9 mouse cellular contexts compared by ENCODE assay signal in genomic region chr17:14230698-14231430, GRCm38 (mm10). TPM values are rescaled to one million over a fixed set of nuclear protein-coding genes. Genes with fewer than 3 reads are reported as not detected.
DNase-seq lines count a peak whose midpoint lies in the region; ATAC-seq lines count a peak whose summit lies in the region.
"Had no signal": no experiment of that assay in that cellular context is flagged by ENCODE, and none has a peak within 500 bp of the region (broad histone marks: within the 10 kb centered on the region; RNA-seq: fewer than 3 reads in every experiment).

No protein-coding gene starts in this region.

- intact Hi-C loops in left cerebral cortex, postnatal 4 days (cut with DNase I): loop anchor here (5.0 kb wide), 1 partner anchor 291 kb away; no protein-coding TSS in a partner anchor
- intact Hi-C loops in left cerebral cortex, postnatal 25 days (cut with DNase I): loop anchor here (5.0 kb wide), 1 partner anchor 676 kb away; no protein-coding TSS in a partner anchor

- peaks cover 11% of the 10 kb centered on the region for H3K4me1 ChIP-seq in hindbrain, embryonic 13.5 days (replicated peaks)
- no peaks in the 10 kb centered on the region for H3K4me1 ChIP-seq in neural tube, embryonic 11.5 days (ENCODE audit: control insufficient read depth, insufficient read depth, low read length)
- 0 out of 2 replicates have a peak, but pooled peaks cover 2% of the 10 kb centered on the region for H3K4me1 ChIP-seq in forebrain, embryonic 16.5 days (replicated peaks; ENCODE audit: control insufficient read depth, insufficient read depth, low read length)

- H3K9ac ChIP-seq in hindbrain, embryonic 13.5 days: peak overlapping the region; percentile 35; the same call in 1 of the 2 replicates
- H3K9ac ChIP-seq in neural tube, embryonic 11.5 days (ENCODE audit: low read length): no peak overlapping the region
- H3K9ac ChIP-seq in forebrain, embryonic 16.5 days (replicated peaks; ENCODE audit: low read depth, low read length): no peak overlapping the region

- 22% methylated on average over 13 of the region's 13 CpGs for WGBS in hindbrain, embryonic 13.5 days
- WGBS in neural tube, embryonic 11.5 days: 19% methylated on average over 13 of the region's 13 CpGs
- whole genome bisulfite sequencing in forebrain, embryonic 16.5 days: 23% methylated on average over 13 of the region's 13 CpGs

- no peak overlapping the region for H3K4me3 ChIP-seq in hindbrain, embryonic 13.5 days
- no peak overlapping the region for H3K4me3 ChIP-seq in neural tube, embryonic 11.5 days (ENCODE audit: low read depth, low read length)
- H3K4me3 ChIP-seq in forebrain, embryonic 16.5 days (replicated peaks; ENCODE audit: low read length): no peak overlapping the region

- H3K27ac ChIP-seq in hindbrain, embryonic 13.5 days: no peak overlapping the region
- no peak overlapping the region for H3K27ac ChIP-seq in neural tube, embryonic 11.5 days (ENCODE audit: low read depth, low read length)
- H3K27ac ChIP-seq in forebrain, embryonic 16.5 days (ENCODE audit: low read length): no peak overlapping the region

- 0 out of 2 replicates have a peak, but pooled peaks have one; percentile 40 for ATAC-seq in hindbrain, embryonic 13.5 days (ENCODE audit: low FRiP score)
- ATAC-seq in neural tube, embryonic 11.5 days (ENCODE audit: insufficient read depth, low FRiP score, low TSS enrichment): no peak
- ATAC-seq in forebrain, embryonic 16.5 days: no peak

- H3K9me3 ChIP-seq in hindbrain, embryonic 13.5 days: no peaks in the 10 kb centered on the region
- H3K9me3 ChIP-seq in neural tube, embryonic 11.5 days (ENCODE audit: control insufficient read depth, low read length): no peaks in the 10 kb centered on the region
- H3K9me3 ChIP-seq in forebrain, embryonic 16.5 days (ENCODE audit: control insufficient read depth, low read length): no peaks in the 10 kb centered on the region

- H3K27me3 ChIP-seq in hindbrain, embryonic 13.5 days: peaks cover 8% of the 10 kb centered on the region; the same call in 1 of the 2 replicates
- H3K27me3 ChIP-seq in neural tube, embryonic 11.5 days (ENCODE audit: control insufficient read depth, insufficient read depth, low read length): no peaks in the 10 kb centered on the region
- no peaks in the 10 kb centered on the region for H3K27me3 ChIP-seq in forebrain, embryonic 16.5 days (replicated peaks; ENCODE audit: control insufficient read depth, insufficient read depth, low read length)

- H3K36me3 ChIP-seq in hindbrain, embryonic 13.5 days: no peaks in the 10 kb centered on the region
- no peaks in the 10 kb centered on the region for H3K36me3 ChIP-seq in neural tube, embryonic 11.5 days (ENCODE audit: control insufficient read depth, insufficient read depth, low read length)
- H3K36me3 ChIP-seq in forebrain, embryonic 16.5 days (ENCODE audit: control insufficient read depth, insufficient read depth): no peaks in the 10 kb centered on the region

- no peak overlapping the region for H3K4me2 ChIP-seq in hindbrain, embryonic 13.5 days
- H3K4me2 ChIP-seq in neural tube, embryonic 11.5 days (ENCODE audit: low read depth): no peak overlapping the region
- H3K4me2 ChIP-seq in forebrain, embryonic 16.5 days (ENCODE audit: low read length): no peak overlapping the region

- peak; percentile 25 for DNase-seq in left cerebral cortex, postnatal 4 days
- DNase-seq in left cerebral cortex, postnatal 25 days (ENCODE audit: low spot score in 2 of 2): no peak
- peak; percentile 42 for DNase-seq in embryo, embryonic 9.5 days (ENCODE audit: extremely low spot score)
- peak; percentile 44 for DNase-seq in neural tube, embryonic 11.5 days (ENCODE audit: low spot score)
- no peak for DNase-seq in adrenal gland, postnatal 25 days
- DNase-seq: lung, postnatal 14 days; thymus, postnatal 4 days had no signal

RNA-seq across cellular contexts. Expression of gene Dact2, which starts 26.8 kb away (rescaled TPM):
- total RNA-seq in left cerebral cortex, postnatal 4 days (2021): 10 to 100 TPM in 1 of 2 experiments, 1 to 10 TPM in 1; 9.4 to 13.1 TPM
- total RNA-seq in left cerebral cortex, postnatal 25 days (2021): 10 to 100 TPM; 80.7 to 87.1 TPM
- 0.53 and 1.0 TPM in 2 replicates for polyA plus RNA-seq in hindbrain, embryonic 13.5 days (2015; fragmentation: Nextera tagmentation; extraction: Ambion mirVana)
- 1.1 and 1.4 TPM in 2 replicates for polyA plus RNA-seq in neural tube, embryonic 11.5 days (2014; fragmentation: Nextera tagmentation; extraction: Ambion mirVana)
- polyA plus RNA-seq in forebrain, embryonic 16.5 days (2015; fragmentation: Nextera tagmentation; extraction: Ambion mirVana): 1.1 and 1.3 TPM in 2 replicates
- 0.57 and 0.85 TPM in 2 replicates for total RNA-seq in adrenal gland, postnatal 25 days (2021)

RNA-seq across cellular contexts. Expression of gene Smoc2, which starts 48.4 kb away (rescaled TPM):
- 1 to 10 TPM; 3.6 to 4.1 TPM for total RNA-seq in left cerebral cortex, postnatal 4 days (2021)
- 10 to 100 TPM; 10.1 to 12.3 TPM for total RNA-seq in left cerebral cortex, postnatal 25 days (2021)
- 4.4 and 7.0 TPM in 2 replicates for polyA plus RNA-seq in hindbrain, embryonic 13.5 days (2015; fragmentation: Nextera tagmentation; extraction: Ambion mirVana)
- 17.1 and 22.1 TPM in 2 replicates for polyA plus RNA-seq in neural tube, embryonic 11.5 days (2014; fragmentation: Nextera tagmentation; extraction: Ambion mirVana)
- 3.6 and 4.7 TPM in 2 replicates for polyA plus RNA-seq in forebrain, embryonic 16.5 days (2015; fragmentation: Nextera tagmentation; extraction: Ambion mirVana)
- total RNA-seq in adrenal gland, postnatal 25 days (2021): 14.5 and 14.8 TPM in 2 replicates

Comparison
In these comparisons a context has a peak if more than half of its experiments do, and no peak if none do; other contexts are left out.
1. DNase-seq: peak in left cerebral cortex, postnatal 4 days (single experiment), embryo, embryonic 9.5 days (single experiment) and neural tube, embryonic 11.5 days (single experiment); none in left cerebral cortex, postnatal 25 days (0 of 2) and adrenal gland, postnatal 25 days (single experiment).
2. RNA of gene Dact2, which starts 26.8 kb away (total RNA-seq): 80.7 to 87.1 TPM in left cerebral cortex, postnatal 25 days; 9.4 to 13.1 TPM in left cerebral cortex, postnatal 4 days and 0.57 to 0.85 TPM in adrenal gland, postnatal 25 days; every median in the first group is over 4 times any median in the second.